In genomic region chr5:116654486-116655420, GRCm38 (mm10) we compare ENCODE assay signal across 21 mouse cellular contexts.
DNase-seq lines count a peak whose midpoint lies in the region.
"Had no signal": no experiment of that assay in that cellular context is flagged by ENCODE, and none has a peak within 500 bp of the region (broad histone marks: within the 10 kb centered on the region; RNA-seq: fewer than 3 reads in every experiment).

No protein-coding gene starts in this region.

- H3K36me3 ChIP-seq in midbrain, embryonic 10.5 days, result no peaks in the 10 kb centered on the region
- H3K36me3 ChIP-seq: embryonic facial prominence, embryonic 15.5 days; forebrain, embryonic 10.5 days; hindbrain, embryonic 10.5 days; limb, embryonic 12.5 days had no signal

- no peaks in the 10 kb centered on the region for H3K27me3 ChIP-seq in midbrain, embryonic 10.5 days (ENCODE audit: low read depth, poor library complexity, severe bottlenecking)
- H3K27me3 ChIP-seq: embryonic facial prominence, embryonic 15.5 days; limb, embryonic 12.5 days had no signal

- WGBS in midbrain, embryonic 10.5 days, result 90% methylated on average over 17 of the region's 17 CpGs

- no peak overlapping the region for H3K4me3 ChIP-seq in midbrain, embryonic 10.5 days
- H3K4me3 ChIP-seq: embryonic facial prominence, embryonic 15.5 days; forebrain, embryonic 10.5 days; hindbrain, embryonic 10.5 days; limb, embryonic 12.5 days had no signal

- H3K4me1 ChIP-seq in midbrain, embryonic 10.5 days, result peaks cover 5% of the 10 kb centered on the region; the same call in 1 of the 2 replicates
- H3K4me1 ChIP-seq: embryonic facial prominence, embryonic 15.5 days; forebrain, embryonic 10.5 days; limb, embryonic 12.5 days had no signal

- peak; percentile 35 for DNase-seq in adrenal gland, adult 2 months
- DNase-seq in adrenal gland, adult 18-20 months (ENCODE audit: low spot score in 2 of 2), result no peak
- DNase-seq in layer of hippocampus, adult 11-12 months (ENCODE audit: low spot score), result peak; percentile 12
- no peak for DNase-seq in layer of hippocampus, postnatal 36 days
- peak; percentile 39 for DNase-seq in R1 (ENCODE audit: low read depth, low spot score)
- peak; percentile 27 to 74 for DNase-seq in left cerebral cortex, postnatal 25 days (ENCODE audit: low spot score in 2 of 2)
- DNase-seq in midbrain, embryonic 10.5 days (ENCODE audit: low spot score), result no peak
- DNase-seq in heart, postnatal 25 days (ENCODE audit: low spot score), result no peak
- DNase-seq: cerebellum, adult 11 months; cerebellum, postnatal 14 days; embryo, embryonic 11 days; gastrocnemius, postnatal 10 days; heart, adult 18-20 months; kidney, adult 9 months; kidney, postnatal 4 days; midbrain, embryonic 14.5 days had no signal

- no peak overlapping the region for H3K27ac ChIP-seq in midbrain, embryonic 10.5 days (replicated peaks)
- H3K27ac ChIP-seq: embryonic facial prominence, embryonic 15.5 days; forebrain, embryonic 10.5 days; hindbrain, embryonic 10.5 days; limb, embryonic 12.5 days; liver, embryonic 14.5 days had no signal

- peaks cover 7% of the 10 kb centered on the region; the same call in 1 of the 2 replicates for H3K9me3 ChIP-seq in midbrain, embryonic 10.5 days (replicated peaks)
- H3K9me3 ChIP-seq: embryonic facial prominence, embryonic 15.5 days had no signal

- intact Hi-C loops in left cerebral cortex, postnatal 25 days (cut with DNase I), result no loop called here
- intact Hi-C loops in heart, postnatal 25 days (cut with DNase I), result no loop called here

Comparison
In these comparisons a context has a peak if more than half of its experiments do, and no peak if none do; other contexts are left out.
1. DNase-seq: peak in adrenal gland, adult 2 months (single experiment), layer of hippocampus, adult 11-12 months (single experiment), R1 (single experiment) and left cerebral cortex, postnatal 25 days (2 of 2); none in adrenal gland, adult 18-20 months (0 of 2), layer of hippocampus, postnatal 36 days (0 of 2), midbrain, embryonic 10.5 days (single experiment) and heart, postnatal 25 days (single experiment).